Mouse (Mus musculus) hindbrain, embryonic 11.5 days (tissue): ENCODE measurements around the gene Cog8. TPM values are rescaled to one million over a fixed set of nuclear protein-coding genes. Genes with fewer than 3 reads are reported as not detected.

Experiments
- ATAC-seq: fragments of 200-750 bp; cut with Nextera tagmentation; 2 replicates; pipeline ENCODE4 v1.8.0; 2017; ENCODE audit warnings: mild to moderate bottlenecking, moderate TSS enrichment, moderate library complexity; ENCODE audit not compliant: low FRiP score
- DNase-seq: peaks from one replicate; pipeline ENCODE4 v3.0.0-alpha.2; 2015; ENCODE audit warnings: low spot score
- H3K27ac ChIP-seq: fragments of 300-500 bp; sonication (generic); 2 replicates; pipeline ENCODE4 v1.5.1; 2014; ENCODE audit warnings: mild to moderate bottlenecking, low read depth, low read length
- H3K27me3 ChIP-seq: fragments of 300-500 bp; sonication (generic); 2 replicates; pipeline ENCODE4 v1.6.1; 2014; ENCODE audit warnings: mild to moderate bottlenecking, low read length, moderate library complexity, mixed read lengths; ENCODE audit not compliant: control insufficient read depth, insufficient read depth
- H3K36me3 ChIP-seq: fragments of 300-500 bp; sonication (generic); 2 replicates; pipeline ENCODE4 v1.6.1; 2014; ENCODE audit warnings: mild to moderate bottlenecking, low read length, moderate library complexity, mixed read lengths; ENCODE audit not compliant: control insufficient read depth, insufficient read depth
- H3K4me1 ChIP-seq: fragments of 300-500 bp; sonication (generic); replicated peaks from 2 replicates; pipeline ENCODE4 v1.6.1; 2014; ENCODE audit warnings: low read length, mixed read lengths; ENCODE audit not compliant: control insufficient read depth, insufficient read depth
- H3K4me2 ChIP-seq: fragments of 300-500 bp; sonication (generic); replicated peaks from 2 replicates; pipeline ENCODE4 v1.6.1; 2014; ENCODE audit warnings: mild to moderate bottlenecking, low read depth, low read length
- H3K4me3 ChIP-seq: fragments of 300-500 bp; sonication (generic); 2 replicates; pipeline ENCODE4 v1.5.1; 2014; ENCODE audit warnings: low read depth, low read length
- H3K9ac ChIP-seq: fragments of 300-500 bp; sonication (generic); 2 replicates; pipeline ENCODE4 v1.6.1; 2014; ENCODE audit warnings: low read depth, low read length
- H3K9me3 ChIP-seq: fragments of 300-500 bp; sonication (generic); 2 replicates; pipeline ENCODE4 v1.6.1; 2016; ENCODE audit warnings: low read length; ENCODE audit not compliant: control insufficient read depth
- WGBS: fragments of 180-500 bp; shearing (Covaris S2); extraction: QIAGEN DNeasy Blood & Tissue Kit; methylation state at CpG from one replicate; pipeline ENCODE4 v1.1.7; 2014; 5-methylcytosine and 5-hydroxymethylcytosine counted together
- polyA plus RNA-seq: library from polyadenylated mRNA; unstranded; fragments of >200 nt; fragmentation: Nextera tagmentation; extraction: Ambion mirVana; gene quantifications from 2 replicates; pipeline ENCODE4 v1.2.1, GENCODE M21; 2014

The Cog8 gene
- polyA plus RNA-seq, 1 experiment from 2014 or later, result 42.2 TPM

- Histone ChIP-seq H3K9me3 (no peaks in the 10 kb centered on the region), H3K9ac (peak overlapping the region; percentile 93), H3K36me3 (no peaks in the 10 kb centered on the region), H3K27me3 (no peaks in the 10 kb centered on the region), H3K4me3 (peak overlapping the region; percentile 97), H3K4me2 (peak overlapping the region; percentile 83), H3K27ac (peak overlapping the region; percentile 74), H3K4me1 (0 out of 2 replicates have a peak, but pooled peaks cover 4% of the 10 kb centered on the region)
- DNase-seq, result no peak
- no peak for ATAC-seq
- under 1% methylated on average over 36 of the region's 40 CpGs for WGBS
Measured at GRCm38 (mm10) chr8:107031577-107032090, 24.9 kb downstream of the Cog8 start.

GRCm38 (mm10) chr8:107030650-107031576 is 25.6 kb downstream of the Cog8 start, which contains the start of gene Vps4a:
Gene Vps4a (plus strand): TSS chr8:107031222.
- Histone ChIP-seq H3K9me3 (no peaks in the 10 kb centered on the region), H3K36me3 (no peaks in the 10 kb centered on the region), H3K9ac (peak within 1 kb of the TSS; percentile 93), H3K27me3 (no peaks in the 10 kb centered on the region), H3K27ac (peak within 1 kb of the TSS; percentile 74), H3K4me2 (peak within 1 kb of the TSS; percentile 83), H3K4me1 (0 out of 2 replicates have a peak, but pooled peaks cover 4% of the 10 kb centered on the region), H3K4me3 (peak within 1 kb of the TSS; percentile 97)
- DNase-seq (peak; percentile 97), ATAC-seq (peak; percentile 96)
- 5% methylated on average over 62 of the region's 66 CpGs for WGBS

GRCm38 (mm10) chr8:107030058-107030457 is 26.4 kb downstream of the Cog8 start:
- whole genome bisulfite sequencing, result 79% methylated on average over 5 of the region's 5 CpGs
- Histone ChIP-seq H3K4me3 (no peak overlapping the region), H3K4me1 (0 out of 2 replicates have a peak, but pooled peaks cover 4% of the 10 kb centered on the region), H3K9me3 (no peaks in the 10 kb centered on the region), H3K4me2 (no peak overlapping the region), H3K27me3 (no peaks in the 10 kb centered on the region), H3K9ac (no peak overlapping the region), H3K36me3 (no peaks in the 10 kb centered on the region), H3K27ac (no peak overlapping the region)
- DNase-seq (no peak), ATAC-seq (no peak)

- Histone ChIP-seq H3K4me1 (0 out of 2 replicates have a peak, but pooled peaks cover 4% of the 10 kb centered on the region), H3K36me3 (no peaks in the 10 kb centered on the region), H3K9ac (no peak overlapping the region), H3K9me3 (no peaks in the 10 kb centered on the region), H3K4me3 (no peak overlapping the region), H3K27ac (no peak overlapping the region), H3K4me2 (no peak overlapping the region), H3K27me3 (no peaks in the 10 kb centered on the region)
- WGBS, result 88% methylated on average over 3 of the region's 3 CpGs
- no peak for DNase-seq
- no peak for ATAC-seq
Measured at GRCm38 (mm10) chr8:107029310-107029709, 27.2 kb downstream of the Cog8 start.

GRCm38 (mm10) chr8:107023479-107023878 is 33.0 kb downstream of the Cog8 start:
- no peak overlapping the region for H3K9ac ChIP-seq
- no peak overlapping the region for H3K4me3 ChIP-seq
- DNase-seq (no peak), ATAC-seq (no peak)
- H3K27me3 ChIP-seq, result no peaks in the 10 kb centered on the region
- no peaks in the 10 kb centered on the region for H3K9me3 ChIP-seq
- H3K36me3 ChIP-seq, result no peaks in the 10 kb centered on the region
- H3K4me1 ChIP-seq, result no peaks in the 10 kb centered on the region
- 91% methylated on average over 8 of the region's 8 CpGs for WGBS
- no peak overlapping the region for H3K4me2 ChIP-seq
- H3K27ac ChIP-seq, result no peak overlapping the region

GRCm38 (mm10) chr8:107014915-107015314 is 41.6 kb downstream of the Cog8 start:
- no peaks in the 10 kb centered on the region for H3K27me3 ChIP-seq
- H3K36me3 ChIP-seq, result no peaks in the 10 kb centered on the region
- DNase-seq (no peak), ATAC-seq (no peak)
- WGBS, result 83% methylated on average over 1 of the region's 1 CpGs
- H3K27ac ChIP-seq, result no peak overlapping the region
- H3K9ac ChIP-seq, result no peak overlapping the region
- no peaks in the 10 kb centered on the region for H3K9me3 ChIP-seq
- H3K4me2 ChIP-seq, result no peak overlapping the region
- H3K4me3 ChIP-seq, result no peak overlapping the region
- no peaks in the 10 kb centered on the region for H3K4me1 ChIP-seq

- DNase-seq, result no peak
- no peaks in the 10 kb centered on the region for H3K27me3 ChIP-seq
- H3K27ac ChIP-seq, result no peak overlapping the region
- H3K9ac ChIP-seq, result no peak overlapping the region
- H3K36me3 ChIP-seq, result no peaks in the 10 kb centered on the region
- ATAC-seq, result no peak
- WGBS, result 72% methylated on average over 2 of the region's 2 CpGs
- H3K4me1 ChIP-seq, result no peaks in the 10 kb centered on the region
- no peak overlapping the region for H3K4me3 ChIP-seq
- H3K4me2 ChIP-seq, result no peak overlapping the region
- H3K9me3 ChIP-seq, result no peaks in the 10 kb centered on the region
Measured at GRCm38 (mm10) chr8:107012666-107013065, 43.8 kb downstream of the Cog8 start.

GRCm38 (mm10) chr8:107007795-107008194 is 48.7 kb downstream of the Cog8 start:
- Histone ChIP-seq H3K4me3 (no peak overlapping the region), H3K4me1 (no peaks in the 10 kb centered on the region), H3K9me3 (no peaks in the 10 kb centered on the region), H3K9ac (no peak overlapping the region), H3K36me3 (no peaks in the 10 kb centered on the region), H3K27ac (no peak overlapping the region), H3K4me2 (no peak overlapping the region), H3K27me3 (no peaks in the 10 kb centered on the region)
- ATAC-seq (no peak), DNase-seq (no peak)
- WGBS, result 92% methylated on average over 3 of the region's 3 CpGs
